Mouse (Mus musculus) CH12.LX (cell line): ENCODE measurements around the gene Lias. TPM values are rescaled to one million over a fixed set of nuclear protein-coding genes. Genes with fewer than 3 reads are reported as not detected.

Source experiments
- DNase-seq: peaks from one replicate; pipeline ENCODE4 v3.0.0-alpha.2; 2013; ENCODE audit errors: extremely low read depth
- H3K27ac ChIP-seq: 2 replicates; pipeline ENCODE4 v1.5.1; 2012; ENCODE audit warnings: low read depth, mild to moderate bottlenecking, control low read depth, moderate library complexity; ENCODE audit not compliant: insufficient read depth
- H3K27me3 ChIP-seq: replicated peaks from 2 replicates; pipeline ENCODE3; 2012; ENCODE audit warnings: inconsistent platforms
- H3K36me3 ChIP-seq, 2 experiments: replicated peaks in 1 of 2; 2 replicates each; pipeline versions ENCODE3 to v1.6.1; 2012; ENCODE audit warnings: inconsistent platforms in 1 of 2, low read length in 1 of 2, mild to moderate bottlenecking in 1 of 2, mixed read lengths in 1 of 2, moderate library complexity in 1 of 2; ENCODE audit not compliant: control insufficient read depth in 1 of 2, insufficient read depth in 1 of 2
- H3K4me1 ChIP-seq, 2 experiments: 2 replicates each; pipeline ENCODE4 v1.6.1; 2012; ENCODE audit warnings: inconsistent platforms in 1 of 2, moderate library complexity in 1 of 2; ENCODE audit not compliant: insufficient read depth in 2 of 2, control insufficient read depth in 1 of 2
- H3K4me2 ChIP-seq: 2 replicates; pipeline ENCODE4 v1.6.1; 2012; ENCODE audit warnings: low read depth, mild to moderate bottlenecking, control low read depth; ENCODE audit not compliant: poor library complexity, insufficient read depth, severe bottlenecking
- H3K4me3 ChIP-seq, 3 experiments: fragments of 150-350 bp in 1 of 3; sonication (generic) in 1 of 3; replicated peaks in 1 of 3; 2 replicates each; pipeline versions ENCODE3 to v1.5.1; 2011 to 2012; ENCODE audit warnings: low read depth in 2 of 3, low read length in 2 of 3, mild to moderate bottlenecking in 2 of 3, moderate library complexity in 2 of 3, control low read depth in 1 of 3, improper control_type of control experiment in 1 of 3, inconsistent platforms in 1 of 3, mixed read lengths in 1 of 3; ENCODE audit not compliant: poor library complexity in 1 of 3
- H3K79me2 ChIP-seq: replicated peaks from 2 replicates; pipeline ENCODE4 v1.6.1; 2012; ENCODE audit warnings: mild to moderate bottlenecking, moderate library complexity; ENCODE audit not compliant: control insufficient read depth, poor library complexity, insufficient read depth, severe bottlenecking; ENCODE audit errors: extremely low read depth
- H3K9ac ChIP-seq: 2 replicates; pipeline ENCODE4 v1.6.1; 2012; ENCODE audit warnings: low read depth, mild to moderate bottlenecking, control low read depth, moderate library complexity; ENCODE audit not compliant: insufficient read depth
- H3K9me3 ChIP-seq: replicated peaks from 2 replicates; pipeline ENCODE3; 2012; ENCODE audit warnings: low read length, inconsistent platforms, mixed read lengths
- BHLHE40 ChIP-seq: IDR thresholded peaks from 2 replicates; pipeline ENCODE4 v1.6.1; 2011; ENCODE audit warnings: mild to moderate bottlenecking, low read depth, low read length, improper control_type of control experiment
- E2F4 ChIP-seq: IDR thresholded peaks from 2 replicates; pipeline ENCODE4 v1.6.1; 2011; ENCODE audit warnings: low read depth, low read length, improper control_type of control experiment; ENCODE audit not compliant: insufficient replicate concordance
- ELF1 ChIP-seq: IDR thresholded peaks from 2 replicates; pipeline ENCODE4 v1.6.1; 2014; ENCODE audit warnings: low read depth, mild to moderate bottlenecking, inconsistent platforms, low read length, improper control_type of control experiment
- EP300 ChIP-seq: IDR thresholded peaks from 2 replicates; pipeline ENCODE4 v1.6.1; 2011; ENCODE audit warnings: low read length, improper control_type of control experiment
- GABPA ChIP-seq: IDR thresholded peaks from 2 replicates; pipeline ENCODE4 v1.6.1; 2012; ENCODE audit warnings: low read depth, low read length, improper control_type of control experiment, inconsistent platforms; ENCODE audit not compliant: insufficient replicate concordance
- IRF4 ChIP-seq: IDR thresholded peaks from 2 replicates; pipeline ENCODE4 v1.6.1; 2014; ENCODE audit warnings: low read depth, mild to moderate bottlenecking, inconsistent platforms, low read length, improper control_type of control experiment
- JUN ChIP-seq: IDR thresholded peaks from 2 replicates; pipeline ENCODE4 v1.6.1; 2011; ENCODE audit warnings: low read depth, mild to moderate bottlenecking, low read length, improper control_type of control experiment, moderate library complexity; ENCODE audit not compliant: insufficient read depth
- JUND ChIP-seq: conservative IDR thresholded peaks from 2 replicates; pipeline ENCODE4 v1.6.1; 2011; ENCODE audit warnings: low read depth, low read length, improper control_type of control experiment
- KAT2A ChIP-seq: IDR thresholded peaks from 2 replicates; pipeline ENCODE4 v1.6.1; 2012; ENCODE audit warnings: low read length, improper control_type of control experiment, inconsistent platforms; ENCODE audit not compliant: insufficient replicate concordance
- MYC ChIP-seq: IDR thresholded peaks from 2 replicates; pipeline ENCODE4 v1.6.1; 2011; ENCODE audit warnings: low read depth, mild to moderate bottlenecking, improper control_type of control experiment, low read length
- NELFE ChIP-seq: IDR thresholded peaks from 2 replicates; pipeline ENCODE4 v1.6.1; 2011; ENCODE audit warnings: low read depth, low read length, improper control_type of control experiment
- SIN3A ChIP-seq: IDR thresholded peaks from 2 replicates; pipeline ENCODE4 v1.6.1; 2012; ENCODE audit warnings: low read length, improper control_type of control experiment, inconsistent platforms
- TCF12 ChIP-seq: IDR thresholded peaks from 2 replicates; pipeline ENCODE4 v1.6.1; 2014; ENCODE audit warnings: low read depth, mild to moderate bottlenecking, inconsistent platforms, low read length, improper control_type of control experiment
- UBTF ChIP-seq: IDR thresholded peaks from 2 replicates; pipeline ENCODE4 v1.6.1; 2012; ENCODE audit warnings: low read depth, mild to moderate bottlenecking, inconsistent platforms, low read length, improper control_type of control experiment, moderate library complexity
- USF1 ChIP-seq: IDR thresholded peaks from 2 replicates; pipeline ENCODE4 v1.6.1; 2014; ENCODE audit warnings: low read depth, mild to moderate bottlenecking, inconsistent platforms, low read length, improper control_type of control experiment
- ZC3H11A ChIP-seq: IDR thresholded peaks from 2 replicates; pipeline ENCODE4 v1.6.1; 2012; ENCODE audit warnings: low read depth, mild to moderate bottlenecking, inconsistent platforms, low read length, improper control_type of control experiment
- ZNF384 ChIP-seq: IDR thresholded peaks from 2 replicates; pipeline ENCODE4 v1.6.1; 2012; ENCODE audit warnings: low read depth, low read length, improper control_type of control experiment, inconsistent platforms
- dilution Hi-C: fragments of 300-500 bp; cut with MboI; formaldehyde crosslinking; loops from 2 replicates; pipeline ENCODE4 v1.14.3; 2020; ENCODE audit warnings: low sequenced_read_pairs; ENCODE audit not compliant: extremely low pct_unique_long_range_greater_than_20kb, extremely low pct_ligation_motif_present
- in situ Hi-C: fragments of 300-500 bp; cut with MboI; formaldehyde crosslinking; loops from 3 replicates; pipeline ENCODE4 v1.14.3; 2019; ENCODE audit warnings: low sequenced_read_pairs, low pct_ligation_motif_present, low pct_unique_long_range_greater_than_20kb, mixed read lengths
- polyA plus RNA-seq: library from polyadenylated mRNA; unstranded; fragments of >175 nt; gene quantifications from 2 replicates; pipeline ENCODE4 v1.2.1, GENCODE M21; 2012; ENCODE audit warnings: low read depth; ENCODE audit not compliant: insufficient read length
- total RNA-seq, 2 experiments: library from RNA; depleted of rRNA; stranded (reverse); fragments of 300-350 nt in 1 of 2; fragments of >200 nt in 1 of 2; gene quantifications; 2 replicates each; pipeline ENCODE4 v1.2.3; 2012 to 2014

Gene Lias
- total and polyA plus RNA-seq, 3 experiments, result 34.6 to 57.7 (median 52.6) TPM

DNA sequence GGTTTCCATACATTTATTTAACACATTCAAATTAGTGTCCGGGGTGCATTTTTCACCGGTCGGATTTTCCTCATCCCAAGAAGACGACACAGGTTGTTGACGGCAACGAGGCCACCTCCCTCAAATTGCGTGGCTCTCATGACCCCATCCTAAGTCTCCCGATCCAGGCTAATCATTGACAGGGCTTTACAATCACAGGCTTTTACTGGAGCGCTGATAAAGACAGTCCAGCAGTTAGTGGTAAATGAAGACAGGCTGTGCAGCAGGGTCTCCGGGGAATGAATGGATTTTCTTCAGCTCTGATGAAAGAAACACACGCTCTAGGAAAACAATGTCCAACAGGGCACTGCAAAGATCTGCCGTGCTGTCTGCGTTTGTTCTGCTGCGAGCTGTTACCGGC, 43.1 kb upstream of the Lias start, which contains the start of gene Klb:
Gene Klb (plus strand): TSS at position 147 of the 400 bp plus-strand sequence.
- dilution Hi-C loops, result no loop called here
- no peak within 1 kb of the TSS for H3K4me3 ChIP-seq
- no peaks in the 10 kb centered on the region for H3K9me3 ChIP-seq
- peaks cover 7% of the 10 kb centered on the region for H3K27me3 ChIP-seq
- no peaks in the 10 kb centered on the region for H3K79me2 ChIP-seq
- no peaks in the 10 kb centered on the region for H3K4me1 ChIP-seq
- TF ChIP-seq KAT2A (no peak), ELF1 (no peak), GABPA (no peak), SIN3A (no peak)
- H3K9ac ChIP-seq, result no peak within 1 kb of the TSS
- no peaks in the 10 kb centered on the region for H3K36me3 ChIP-seq
- no peak within 1 kb of the TSS for H3K4me2 ChIP-seq
- no peak within 1 kb of the TSS for H3K27ac ChIP-seq
- DNase-seq, result no peak
- in situ Hi-C loops, result no loop called here

DNA sequence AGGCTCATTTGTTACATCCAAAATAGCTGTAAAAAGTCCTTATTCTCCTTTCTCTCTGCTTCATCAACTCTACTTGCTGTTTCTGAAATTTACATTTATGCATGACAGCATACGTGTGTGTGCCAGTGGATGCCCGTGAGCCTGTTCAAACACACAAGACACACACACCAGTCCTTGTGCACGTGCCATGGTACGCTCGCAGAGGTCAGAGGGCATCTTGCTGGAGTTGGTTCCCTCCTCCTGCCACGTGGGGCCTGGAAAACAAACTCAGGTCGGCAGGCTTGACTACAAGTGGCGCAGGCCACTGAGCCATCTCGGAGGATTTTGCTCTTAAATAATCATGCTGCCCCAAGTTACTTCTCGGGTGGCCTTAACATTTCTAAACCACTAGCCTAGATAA, 40.8 kb upstream of the Lias start:
- Histone ChIP-seq H3K36me3 (no peaks in the 10 kb centered on the region), H3K27me3 (peaks cover 7% of the 10 kb centered on the region), H3K9ac (no peak overlapping the region), H3K4me2 (no peak overlapping the region), H3K79me2 (no peaks in the 10 kb centered on the region), H3K9me3 (peaks cover 2% of the 10 kb centered on the region), H3K4me3 (no peak overlapping the region), H3K4me1 (no peaks in the 10 kb centered on the region), H3K27ac (no peak overlapping the region)
- DNase-seq, result no peak
- in situ Hi-C loops (no loop called here), dilution Hi-C loops (no loop called here)
- TF ChIP-seq BHLHE40, result 0 out of 2 replicates have a peak, but pooled peaks have one; percentile 17
- no peak for TF ChIP-seq NELFE
- TF ChIP-seq, all 38 proteins: peak for 1

DNA sequence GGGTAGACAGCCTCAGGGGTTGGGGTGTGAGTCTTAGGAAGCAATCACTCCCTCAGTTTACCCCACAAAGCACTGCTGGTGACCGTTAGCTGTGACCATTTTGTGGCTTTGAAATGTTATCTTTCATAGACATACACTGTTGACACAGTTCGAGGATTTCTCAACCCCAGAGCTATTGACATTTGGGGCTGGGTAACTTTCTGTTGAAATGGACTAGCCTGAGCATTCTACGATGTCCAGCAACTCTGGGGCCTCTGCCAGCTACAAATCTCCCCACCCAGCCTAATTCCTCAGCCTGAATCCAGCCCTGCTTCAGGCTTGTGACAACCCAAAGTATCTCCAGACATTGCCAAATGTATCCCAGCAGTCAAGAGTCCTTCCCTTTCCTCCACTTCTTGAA, 37.2 kb upstream of the Lias start:
- H3K4me2 ChIP-seq, result no peak overlapping the region
- dilution Hi-C loops, result no loop called here
- H3K79me2 ChIP-seq, result no peaks in the 10 kb centered on the region
- no peaks in the 10 kb centered on the region for H3K36me3 ChIP-seq
- TF ChIP-seq USF1 (no peak), MYC (no peak), JUND (no peak), JUN (no peak), ZNF384 (no peak), TCF12 (no peak), KAT2A (no peak), E2F4 (no peak), ZC3H11A (no peak), UBTF (no peak), IRF4 (no peak), EP300 (no peak)
- TF ChIP-seq, all 38 proteins: peak for 0
- in situ Hi-C loops, result no loop called here
- H3K4me1 ChIP-seq, result no peaks in the 10 kb centered on the region
- H3K4me3 ChIP-seq, result no peak overlapping the region
- DNase-seq, result no peak
- H3K27me3 ChIP-seq, result peaks cover 7% of the 10 kb centered on the region
- H3K27ac ChIP-seq, result no peak overlapping the region
- no peak overlapping the region for H3K9ac ChIP-seq
- peaks cover 2% of the 10 kb centered on the region for H3K9me3 ChIP-seq
